Mouse (Mus musculus): ENCODE measurements around the gene Jak1. TPM values are rescaled to one million over a fixed set of nuclear protein-coding genes. Genes with fewer than 3 reads are reported as not detected.

Gene Jak1
- polyA plus RNA-seq, 1 experiment = 22.4 TPM

- WGBS = 64% methylated on average over 6 of the region's 6 CpGs
- no peak for DNase-seq (ENCODE audit: low read depth, low spot score)
Measured at GRCm38 (mm10) chr4:101244257-101245011, 20.6 kb downstream of the Jak1 start.

DNA sequence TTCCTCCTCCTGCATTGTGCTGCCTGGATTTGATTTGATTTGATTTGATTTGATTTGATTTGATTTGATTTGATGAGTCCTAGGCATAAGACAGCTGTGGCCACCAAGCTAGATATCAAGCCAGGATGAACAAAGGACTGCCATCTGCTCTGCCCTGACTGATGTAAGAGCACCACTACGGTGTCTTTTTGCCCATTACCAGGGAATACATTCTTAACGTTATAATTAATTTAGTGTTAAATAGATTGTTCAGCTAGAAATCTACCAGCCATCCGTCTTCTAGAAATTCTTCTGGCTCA is 24.3 kb downstream of the Jak1 start:
- WGBS = 92% methylated on average over 3 of the region's 3 CpGs
- DNase-seq (ENCODE audit: low read depth, low spot score) = no peak

- DNase-seq (ENCODE audit: low read depth, low spot score) = no peak
- 96% methylated on average over 5 of the region's 5 CpGs for WGBS
Measured at GRCm38 (mm10) chr4:101240163-101240874, 24.8 kb downstream of the Jak1 start.

DNA sequence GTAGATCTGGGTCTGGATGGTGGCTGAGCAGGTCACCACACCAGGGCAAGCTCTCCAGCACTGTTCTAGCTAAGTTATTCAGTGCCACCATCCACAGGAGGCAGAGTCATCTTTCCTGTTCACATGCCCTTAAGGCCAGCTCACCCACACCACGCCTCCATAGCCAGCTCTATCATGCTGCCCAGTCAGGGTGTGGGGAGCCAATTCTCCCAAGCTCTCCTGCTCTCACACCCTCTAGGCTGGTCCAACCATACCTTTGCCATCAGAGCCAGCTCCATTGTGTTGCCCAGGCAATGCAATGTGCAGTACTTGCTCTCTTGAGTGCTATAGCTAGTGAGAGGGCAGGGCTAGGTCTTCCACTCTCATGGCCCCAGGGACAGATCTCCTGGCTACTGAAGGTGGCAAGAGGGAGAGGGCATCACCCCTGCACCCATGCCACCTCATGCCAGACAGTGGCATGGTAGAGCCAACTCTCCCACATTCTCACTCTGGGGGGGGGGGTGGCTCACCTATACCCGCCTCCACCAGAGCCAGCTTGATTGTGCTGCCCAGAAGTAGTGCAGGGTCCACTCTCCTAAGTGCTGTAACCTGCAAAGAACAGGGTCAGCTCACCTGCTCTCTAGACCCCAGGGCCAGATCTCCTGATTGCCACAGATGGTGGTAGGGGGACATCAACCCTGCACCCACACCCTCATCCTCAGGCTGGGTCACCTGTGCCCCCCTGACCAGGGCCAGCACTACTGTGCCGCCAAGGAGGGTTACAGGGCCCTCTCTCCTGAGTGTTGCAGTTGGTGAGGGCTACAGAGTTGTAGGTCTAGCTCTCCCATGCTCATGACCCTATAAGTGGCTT is 25.5 kb downstream of the Jak1 start:
- DNase-seq (ENCODE audit: low read depth, low spot score) = no peak
- 83% methylated on average over 3 of the region's 3 CpGs for WGBS

DNA sequence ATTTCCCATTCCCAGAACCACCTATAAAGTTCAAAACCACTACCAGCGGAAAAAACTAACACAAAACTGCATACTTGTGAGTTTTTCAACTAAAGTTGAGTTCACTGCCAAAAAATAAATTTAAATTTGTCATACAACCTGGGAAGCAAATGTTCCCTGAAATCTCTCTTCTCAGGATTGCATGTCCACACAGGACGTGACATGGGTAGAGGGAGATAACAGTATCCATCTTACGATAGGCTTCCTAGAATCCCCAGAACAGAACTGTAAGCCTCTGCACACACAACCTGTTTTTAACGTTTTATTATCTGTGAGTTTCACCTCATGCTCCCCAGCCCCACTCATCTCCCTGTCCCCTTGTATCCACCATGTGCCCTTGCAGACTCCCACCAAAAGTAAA is 26.5 kb downstream of the Jak1 start:
- DNase-seq (ENCODE audit: low read depth, low spot score) = no peak
- 79% methylated on average over 4 of the region's 4 CpGs for WGBS

DNA sequence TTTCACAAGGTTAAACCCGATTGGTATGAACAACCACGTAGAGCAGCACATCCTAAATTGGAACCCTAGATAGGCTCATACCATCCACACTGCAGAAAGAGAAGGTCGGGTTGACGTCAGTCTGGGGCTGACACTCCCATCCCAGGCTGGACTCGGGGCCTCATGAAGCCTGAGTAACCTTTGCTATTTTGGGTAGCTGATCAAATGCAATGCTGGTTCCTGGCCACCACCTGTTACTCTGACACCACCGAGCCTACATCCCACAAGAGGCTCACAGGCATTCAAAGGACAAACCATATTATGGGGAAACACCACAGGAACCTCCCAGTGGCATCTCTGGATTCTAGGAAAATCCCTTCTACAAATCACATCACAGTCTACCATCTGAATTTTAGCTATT is 28.3 kb downstream of the Jak1 start:
- DNase-seq (ENCODE audit: low read depth, low spot score) = no peak
- 76% methylated on average over 6 of the region's 6 CpGs for WGBS

DNA sequence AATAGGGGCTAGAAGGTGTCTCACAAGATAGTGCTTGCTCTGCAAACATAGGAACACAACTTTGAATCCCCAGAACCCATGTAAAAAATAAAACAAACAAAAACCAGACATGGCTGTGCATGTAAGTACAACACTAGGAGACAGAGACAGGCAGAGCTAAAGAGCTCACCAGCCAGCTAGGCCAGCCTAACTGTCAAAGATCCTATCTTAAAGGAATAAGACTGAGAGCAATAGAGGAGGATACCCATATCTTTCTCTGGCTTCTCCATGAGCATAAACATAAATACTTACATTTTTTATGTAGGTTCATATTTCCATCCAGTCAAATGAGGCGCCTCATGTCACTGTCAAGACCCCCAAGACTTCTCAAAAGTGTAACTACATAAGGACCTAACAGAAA is 29.1 kb downstream of the Jak1 start:
- 96% methylated on average over 1 of the region's 1 CpGs for WGBS

GRCm38 (mm10) chr4:101234753-101235152 is 30.3 kb downstream of the Jak1 start:
- WGBS = 38% methylated on average over 1 of the region's 1 CpGs
- DNase-seq (ENCODE audit: low read depth, low spot score) = no peak

More for the DNA sequence above, 29.1 kb downstream of the Jak1 start:
- no peak for DNase-seq (ENCODE audit: low read depth, low spot score)

DNA sequence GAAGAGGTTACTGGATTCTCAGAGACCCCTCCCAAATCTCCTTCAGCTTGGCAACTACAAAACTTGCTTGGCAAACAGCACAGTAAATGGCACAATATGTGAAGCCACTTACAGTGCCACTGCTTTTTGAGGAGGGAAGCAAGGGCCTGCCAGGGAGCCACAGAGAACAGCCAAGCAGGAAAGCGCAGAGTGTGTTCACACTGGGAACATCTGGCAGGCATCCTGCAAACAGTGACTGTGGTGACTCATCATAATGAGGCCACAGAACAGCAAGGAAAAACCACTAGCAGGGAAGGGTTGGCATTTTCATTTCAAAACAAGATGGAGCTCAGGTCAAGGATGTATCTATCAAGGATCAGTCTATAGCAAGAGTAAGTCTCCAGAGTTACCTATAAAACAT is 30.8 kb downstream of the Jak1 start:
- 3% methylated on average over 1 of the region's 1 CpGs for WGBS
- DNase-seq (ENCODE audit: low read depth, low spot score) = no peak

DNA sequence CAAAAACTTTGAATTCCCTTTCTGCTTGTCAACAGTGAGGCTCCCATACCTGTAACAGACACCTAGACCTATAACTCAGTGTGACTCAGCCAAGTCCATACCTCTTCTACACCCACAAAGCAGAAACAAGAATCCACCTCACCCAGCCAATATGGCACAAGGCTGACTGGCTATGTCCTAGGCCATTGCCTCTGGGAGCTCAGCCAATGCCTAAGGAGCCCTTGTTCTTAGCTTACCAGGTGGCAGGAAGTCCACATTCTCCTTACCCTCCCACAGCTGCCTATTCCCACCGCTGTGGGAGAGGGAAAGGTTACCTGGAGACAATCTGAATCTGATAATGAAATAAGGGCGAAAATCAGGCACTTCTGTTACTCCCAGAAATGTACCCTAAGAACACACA is 34.5 kb downstream of the Jak1 start:
- 63% methylated on average over 2 of the region's 2 CpGs for WGBS
- DNase-seq (ENCODE audit: low read depth, low spot score) = no peak

- 69% methylated on average over 3 of the region's 3 CpGs for WGBS
Measured at GRCm38 (mm10) chr4:101227398-101227797, 37.7 kb downstream of the Jak1 start.

DNA sequence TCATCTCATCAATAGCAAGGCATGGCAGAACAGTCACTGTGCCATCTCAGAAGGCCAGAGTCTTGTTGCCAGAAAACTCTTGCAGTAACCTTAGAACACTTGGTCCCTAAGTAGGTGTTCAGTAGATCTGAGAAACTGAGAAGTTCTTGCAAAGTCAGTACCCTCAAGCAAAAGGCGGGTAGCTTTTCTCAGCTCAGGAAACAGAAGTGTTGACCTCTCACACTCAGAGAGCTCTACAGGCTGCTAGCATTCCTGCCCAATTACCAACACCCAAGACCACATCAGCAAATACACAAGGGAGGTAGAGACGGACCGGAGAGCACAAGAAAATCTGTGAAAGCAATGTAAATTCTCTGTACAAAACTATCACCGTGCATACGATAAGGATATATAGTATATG is 39.1 kb downstream of the Jak1 start:
- no peak for DNase-seq (ENCODE audit: low read depth, low spot score)
- WGBS = 90% methylated on average over 5 of the region's 5 CpGs

More at GRCm38 (mm10) chr4:101227398-101227797, 37.7 kb downstream of the Jak1 start:
- DNase-seq (ENCODE audit: low read depth, low spot score) = no peak

GRCm38 (mm10) chr4:101220946-101221345 is 44.1 kb downstream of the Jak1 start:
- WGBS = 54% methylated on average over 2 of the region's 2 CpGs
- DNase-seq (ENCODE audit: low read depth, low spot score) = no peak

DNA sequence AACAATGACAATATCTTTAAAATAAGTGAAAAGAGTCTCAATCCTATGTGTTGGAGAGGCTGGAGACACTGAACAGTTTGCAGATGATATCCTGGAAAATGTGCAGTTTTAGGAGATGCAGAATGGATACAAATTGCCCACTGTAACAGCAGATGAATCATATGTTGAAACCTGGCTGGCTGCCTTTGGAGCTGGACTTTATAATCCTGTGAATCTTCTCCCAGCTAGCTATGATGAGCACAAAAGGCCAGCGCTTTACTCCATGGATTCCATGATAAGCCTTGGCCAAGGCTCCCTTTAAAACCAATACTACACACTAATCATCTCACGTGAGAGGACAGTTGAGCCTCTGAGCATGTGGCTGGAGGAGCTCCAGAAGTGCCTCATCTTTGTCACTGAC is 45.2 kb downstream of the Jak1 start:
- no peak for DNase-seq (ENCODE audit: low read depth, low spot score)
- WGBS = 65% methylated on average over 2 of the region's 2 CpGs

DNA sequence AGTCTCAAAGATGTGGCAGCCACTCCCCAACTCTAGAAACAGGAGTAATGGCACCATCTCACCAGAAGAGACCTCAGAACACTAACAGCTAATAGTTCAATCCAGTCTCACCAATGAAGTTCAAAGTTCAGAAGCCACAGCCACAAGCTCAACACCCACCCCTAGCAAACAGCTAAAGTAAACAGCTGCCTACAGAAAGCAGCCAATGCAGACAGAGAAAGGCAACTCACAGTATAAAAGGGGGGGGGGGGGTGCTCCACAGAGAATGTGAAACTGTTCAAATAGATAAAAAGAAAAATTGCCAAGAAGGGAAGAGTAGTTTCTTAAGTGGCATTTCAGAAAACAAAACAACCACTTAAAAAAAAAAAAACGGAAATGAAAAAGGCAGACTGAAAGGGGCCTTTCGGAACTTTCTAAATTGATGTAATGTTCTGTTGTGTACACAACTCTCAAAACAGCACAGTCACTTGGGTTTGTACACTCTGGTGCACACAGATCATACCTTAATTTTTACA is 48.0 kb downstream of the Jak1 start:
- WGBS = 14% methylated on average over 2 of the region's 2 CpGs
- DNase-seq (ENCODE audit: low read depth, low spot score) = no peak

DNA sequence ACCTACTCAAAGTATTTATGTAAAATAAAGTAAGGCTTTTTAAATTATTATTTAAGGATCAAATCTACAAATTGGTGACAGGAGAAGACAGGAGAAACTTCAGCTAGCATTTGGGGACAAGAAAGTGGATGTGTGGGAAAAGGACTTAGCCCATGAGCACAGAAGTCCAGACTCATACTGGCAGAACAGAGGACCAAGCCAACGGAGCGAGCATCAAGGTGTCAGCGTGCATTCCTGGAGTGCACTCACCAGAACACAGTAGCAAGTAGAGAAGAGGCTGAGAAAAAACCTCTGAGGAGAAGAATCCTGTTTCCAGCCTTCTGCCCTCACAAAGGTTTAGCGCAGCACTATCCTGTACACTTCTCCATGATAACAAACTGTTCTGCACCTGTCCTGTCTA is 48.8 kb downstream of the Jak1 start:
- WGBS = 89% methylated on average over 4 of the region's 4 CpGs
- no peak for DNase-seq (ENCODE audit: low read depth, low spot score)

- WGBS = 67% methylated on average over 2 of the region's 2 CpGs
Measured at GRCm38 (mm10) chr4:101213477-101213876, 51.6 kb downstream of the Jak1 start.

DNA sequence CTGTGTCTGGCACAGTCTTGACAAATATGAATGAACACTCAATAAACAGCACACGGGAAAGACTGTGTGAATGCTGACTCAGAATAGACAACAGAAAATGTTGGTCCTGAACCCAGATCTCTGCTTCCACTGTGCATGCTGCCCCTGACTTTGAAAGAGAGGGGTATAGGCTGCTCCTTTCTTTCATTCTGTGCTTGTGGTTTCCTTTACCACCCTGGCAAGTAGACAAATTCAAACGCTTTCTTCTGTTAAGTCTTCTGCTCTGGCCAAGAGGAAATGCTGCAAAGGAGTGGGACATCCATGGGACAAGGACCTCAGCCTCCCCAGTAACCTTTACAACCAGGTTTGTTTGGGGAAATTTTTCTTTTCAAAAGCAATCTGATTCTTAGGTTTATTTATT is 57.6 kb downstream of the Jak1 start:
- WGBS = 58% methylated on average over 2 of the region's 2 CpGs
- no peak for DNase-seq (ENCODE audit: low read depth, low spot score)

More at GRCm38 (mm10) chr4:101213477-101213876, 51.6 kb downstream of the Jak1 start:
- DNase-seq (ENCODE audit: low read depth, low spot score) = no peak

GRCm38 (mm10) chr4:101203518-101203917 is 61.6 kb downstream of the Jak1 start:
- no peak for DNase-seq (ENCODE audit: low read depth, low spot score)
- WGBS = 77% methylated on average over 1 of the region's 1 CpGs

GRCm38 (mm10) chr4:101202626-101203025 is 62.5 kb downstream of the Jak1 start:
- no peak for DNase-seq (ENCODE audit: low read depth, low spot score)
- WGBS = 80% methylated on average over 10 of the region's 10 CpGs

All from large intestine, adult 2 months (tissue).